Mouse (Mus musculus) R1 (cell line): ENCODE measurements at regions not wholly inside any gene's neighbourhood (a gene's known extent, or its start where the extent isn't known, plus 50 kb on each side); places are given as distances from the start of the nearest gene placed in this dataset.
A peak's percentile ranks its signal among the peaks of the same experiment; 100 is the strongest.

Experiments
- DNase-seq: peaks from one replicate; pipeline ENCODE4 v3.0.0-alpha.2; 2018; ENCODE audit warnings: low read depth, low spot score

GRCm38 (mm10) chr12:45745697-45746096, 671.2 kb upstream of the Stxbp6 start:
- DNase-seq, result no peak

- DNase-seq, result no peak
Observed at GRCm38 (mm10) chr12:45744619-45745018, 670.1 kb upstream of the Stxbp6 start.

- no peak for DNase-seq
Observed at GRCm38 (mm10) chr12:45733661-45734060, 659.2 kb upstream of the Stxbp6 start.

- peak; percentile 13 for DNase-seq
Observed at GRCm38 (mm10) chr12:45724565-45725370, 650.3 kb upstream of the Stxbp6 start.

GRCm38 (mm10) chr12:45711351-45711750, 636.8 kb upstream of the Stxbp6 start:
- no peak for DNase-seq

GRCm38 (mm10) chr12:45710766-45711165, 636.3 kb upstream of the Stxbp6 start:
- DNase-seq, result no peak

- no peak for DNase-seq
Observed at GRCm38 (mm10) chr12:45689291-45689690, 614.8 kb upstream of the Stxbp6 start.

- DNase-seq, result peak; percentile 3
Observed at GRCm38 (mm10) chr12:45686765-45687164, 612.3 kb upstream of the Stxbp6 start.

- DNase-seq, result no peak
Observed at GRCm38 (mm10) chr12:45672361-45672760, 597.9 kb upstream of the Stxbp6 start.

GRCm38 (mm10) chr12:45671554-45671948, 597.0 kb upstream of the Stxbp6 start:
- no peak for DNase-seq

GRCm38 (mm10) chr12:45670874-45671553, 596.5 kb upstream of the Stxbp6 start:
- DNase-seq, result no peak

GRCm38 (mm10) chr12:45670246-45670873, 595.9 kb upstream of the Stxbp6 start:
- no peak for DNase-seq

GRCm38 (mm10) chr12:45659612-45660011, 585.1 kb upstream of the Stxbp6 start:
- no peak for DNase-seq

GRCm38 (mm10) chr12:45656574-45656973, 582.1 kb upstream of the Stxbp6 start:
- no peak for DNase-seq

GRCm38 (mm10) chr12:45648654-45649053, 574.1 kb upstream of the Stxbp6 start:
- no peak for DNase-seq

GRCm38 (mm10) chr12:45644180-45644579, 569.7 kb upstream of the Stxbp6 start:
- DNase-seq, result no peak

- DNase-seq, result peak; percentile 90
Observed at GRCm38 (mm10) chr12:45622830-45623229, 548.3 kb upstream of the Stxbp6 start.

- peak; percentile 67 for DNase-seq
Observed at GRCm38 (mm10) chr12:45620056-45620455, 545.5 kb upstream of the Stxbp6 start.

GRCm38 (mm10) chr12:45614509-45615150, 540.1 kb upstream of the Stxbp6 start:
- peak; percentile 81 for DNase-seq

GRCm38 (mm10) chr12:45614074-45614473, 539.6 kb upstream of the Stxbp6 start:
- DNase-seq, result peak; percentile 6

- DNase-seq, result no peak
Observed at GRCm38 (mm10) chr12:45599443-45599842, 524.9 kb upstream of the Stxbp6 start.
